Mouse (Mus musculus) hematopoietic stem cell, adult 5-6 weeks (primary cell): Measurements from ENCODE around the gene AL732309.1. TPM values are rescaled to one million over a fixed set of nuclear protein-coding genes. Genes with fewer than 3 reads are reported as not detected.
A peak's percentile ranks its signal among the peaks of the same experiment; 100 is the strongest.

Experiments
- ATAC-seq, 2 experiments: fragments of 125-278 bp in 1 of 2; replicated peaks in 1 of 2; 2 replicates each; pipeline ENCODE4 v1.8.0; 2016 to 2017; ENCODE audit warnings: inconsistent platforms in 2 of 2, mild to moderate bottlenecking in 2 of 2, moderate number of reproducible peaks in 2 of 2, low read depth in 1 of 2, moderate TSS enrichment in 1 of 2; ENCODE audit not compliant: low FRiP score in 2 of 2, poor library complexity in 2 of 2, severe bottlenecking in 2 of 2, insufficient read depth in 1 of 2, low TSS enrichment in 1 of 2
- total RNA-seq: library from RNA; stranded (forward); fragments of 172-1452, 232-1000 nt; gene quantifications from 2 replicates; pipeline ENCODE4 v1.2.3, GENCODE M21; 2017

The AL732309.1 gene
- 1.4 and 5.1 TPM in 2 replicates for total RNA-seq

GRCm38 (mm10) chr2:25246183-25247072 is at the start of gene AL732309.1:
Gene AL732309.1 (minus strand): TSS chr2:25246863.
- no peak for ATAC-seq

GRCm38 (mm10) chr2:25293706-25294105 is 47.0 kb upstream of the AL732309.1 start:
- no peak for ATAC-seq

- ATAC-seq = peak; percentile 46 to 59; a peak in 3 of 4 replicates
Observed at GRCm38 (mm10) chr2:25292856-25293255, 46.2 kb upstream of the AL732309.1 start.

GRCm38 (mm10) chr2:25292054-25292544 is 45.4 kb upstream of the AL732309.1 start:
- no peak for ATAC-seq

- no peak for ATAC-seq
Observed at GRCm38 (mm10) chr2:25291184-25292053, 44.8 kb upstream of the AL732309.1 start.

- ATAC-seq = no peak
Observed at GRCm38 (mm10) chr2:25290816-25291130, 44.1 kb upstream of the AL732309.1 start.

GRCm38 (mm10) chr2:25290101-25290815 is 43.6 kb upstream of the AL732309.1 start:
- no peak for ATAC-seq

GRCm38 (mm10) chr2:25289651-25290050 is 43.0 kb upstream of the AL732309.1 start, which contains the start of gene Lrrc26:
Gene Lrrc26 (plus strand): TSS chr2:25289915.
- no peak for ATAC-seq

GRCm38 (mm10) chr2:25288734-25289345 is 42.2 kb upstream of the AL732309.1 start:
- no peak for ATAC-seq

- ATAC-seq = no peak
Observed at GRCm38 (mm10) chr2:25287927-25288649, 41.4 kb upstream of the AL732309.1 start, which contains the start of gene Tmem210. Gene Tmem210 (plus strand): TSS chr2:25288145.

- ATAC-seq = no peak
Observed at GRCm38 (mm10) chr2:25286837-25287636, 40.4 kb upstream of the AL732309.1 start.

GRCm38 (mm10) chr2:25286314-25286713 is 39.7 kb upstream of the AL732309.1 start:
- ATAC-seq = no peak

GRCm38 (mm10) chr2:25285551-25285950 is 38.9 kb upstream of the AL732309.1 start:
- ATAC-seq = no peak

GRCm38 (mm10) chr2:25278928-25279882 is 32.5 kb upstream of the AL732309.1 start:
- peak; percentile 86 to 89 for ATAC-seq

GRCm38 (mm10) chr2:25273010-25273409 is 26.3 kb upstream of the AL732309.1 start:
- ATAC-seq = no peak
